Mouse (Mus musculus) adrenal gland, adult (tissue): ENCODE data around the gene Large1.

Experiments used
- DNase-seq, 2 experiments: peaks; one replicate each; pipeline ENCODE4 v3.0.0; 2022 to 2023; ENCODE audit warnings: low spot score in 1 of 2; ENCODE audit not compliant: inconsistent age in 2 of 2

The Large1 gene

DNA sequence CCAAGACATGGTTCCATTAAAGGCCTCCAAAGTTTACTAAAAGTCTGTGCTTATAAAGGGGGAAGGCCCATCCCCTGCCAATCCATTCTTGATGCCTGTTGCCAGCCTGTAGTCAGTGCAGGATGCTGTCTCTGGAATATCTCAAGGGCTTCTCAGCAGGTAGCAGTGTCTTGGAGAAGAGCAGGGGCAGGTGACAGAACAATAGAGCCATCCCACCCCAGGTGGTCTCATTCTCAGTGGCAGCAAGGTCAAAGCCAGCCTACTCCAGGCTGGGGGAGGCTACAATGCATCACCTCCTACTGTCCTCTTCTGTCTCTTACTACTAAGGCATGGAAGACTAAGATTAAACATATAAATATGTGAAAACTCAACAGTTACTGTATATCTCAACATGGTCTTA lies 323.6 kb downstream of the Large1 start:
- DNase-seq, result no peak

GRCm38 (mm10) chr8:73018241-73018640 lies 335.1 kb downstream of the Large1 start:
- no peak for DNase-seq

DNA sequence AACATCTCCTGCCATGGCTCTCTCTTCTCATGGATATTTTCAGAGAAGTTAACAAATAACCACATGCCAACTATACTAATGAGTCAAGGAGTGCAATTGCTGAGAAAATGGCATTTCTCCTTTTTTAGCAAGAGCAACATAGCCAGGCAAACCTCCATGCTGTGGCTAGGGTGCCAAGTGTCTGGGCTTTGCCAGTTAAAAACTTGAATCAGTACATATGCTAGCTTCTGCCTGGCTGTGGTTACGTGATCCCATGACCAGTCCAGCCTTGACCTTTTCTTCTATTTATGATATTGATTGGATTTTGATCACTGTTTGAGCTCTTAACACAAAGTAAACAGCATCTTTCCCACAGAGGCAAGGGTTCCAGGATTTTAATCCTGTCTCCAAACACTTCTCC lies 335.7 kb downstream of the Large1 start:
- DNase-seq, result peak in 1 of 2 experiments; percentile 54

DNA sequence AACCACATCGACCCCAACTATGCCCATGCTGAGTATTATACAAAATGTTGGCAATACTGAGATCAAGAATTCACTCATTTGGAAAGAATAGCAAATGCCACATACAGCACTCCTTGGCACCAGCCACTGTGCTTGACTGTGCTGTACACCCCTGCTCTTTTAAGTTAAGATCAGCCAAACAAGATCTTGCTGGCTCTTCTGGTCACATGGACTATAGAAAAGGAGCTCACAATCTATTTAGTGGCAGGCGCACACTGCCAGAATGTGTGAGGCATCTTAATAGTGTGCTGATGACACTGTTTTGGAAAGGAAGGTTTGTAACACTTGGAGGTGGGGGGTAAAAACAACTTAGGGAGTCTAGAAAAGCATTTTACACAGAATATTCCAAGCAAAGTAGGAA lies 337.0 kb downstream of the Large1 start:
- DNase-seq, result no peak

GRCm38 (mm10) chr8:73007489-73007888 lies 345.9 kb downstream of the Large1 start:
- DNase-seq, result peak; percentile 9 to 77

- DNase-seq, result peak in 1 of 2 experiments; percentile 58
Measured at GRCm38 (mm10) chr8:73003858-73004257, 349.5 kb downstream of the Large1 start.

GRCm38 (mm10) chr8:72993831-72994230 lies 359.5 kb downstream of the Large1 start:
- DNase-seq, result peak in 1 of 2 experiments; percentile 33

- DNase-seq, result no peak
Measured at GRCm38 (mm10) chr8:72990425-72990824, 362.9 kb downstream of the Large1 start.

DNA sequence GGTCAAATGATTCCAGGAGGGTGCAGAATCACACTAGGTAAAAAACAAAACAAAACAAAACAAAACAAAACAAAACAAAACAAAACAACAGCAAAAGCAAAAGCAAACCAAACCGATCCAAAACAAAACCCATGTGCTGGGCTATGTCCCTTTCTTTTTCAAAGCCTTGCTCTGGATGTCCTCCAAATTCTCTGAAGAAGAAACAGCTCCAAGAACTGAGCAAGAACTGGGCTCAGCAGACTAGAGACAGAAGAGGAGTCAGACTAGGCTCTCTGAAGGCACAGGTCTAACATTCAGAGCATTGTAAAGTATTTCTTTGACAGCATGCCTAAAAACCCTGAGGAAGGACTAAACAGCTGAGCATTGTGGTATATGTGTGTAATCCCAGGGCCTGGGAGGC lies 370.5 kb downstream of the Large1 start:
- no peak for DNase-seq

- DNase-seq, result no peak
Measured at GRCm38 (mm10) chr8:72955074-72955473, 398.3 kb downstream of the Large1 start.

GRCm38 (mm10) chr8:72941393-72941792 lies 411.9 kb downstream of the Large1 start:
- peak in 1 of 2 experiments; percentile 10 for DNase-seq

DNA sequence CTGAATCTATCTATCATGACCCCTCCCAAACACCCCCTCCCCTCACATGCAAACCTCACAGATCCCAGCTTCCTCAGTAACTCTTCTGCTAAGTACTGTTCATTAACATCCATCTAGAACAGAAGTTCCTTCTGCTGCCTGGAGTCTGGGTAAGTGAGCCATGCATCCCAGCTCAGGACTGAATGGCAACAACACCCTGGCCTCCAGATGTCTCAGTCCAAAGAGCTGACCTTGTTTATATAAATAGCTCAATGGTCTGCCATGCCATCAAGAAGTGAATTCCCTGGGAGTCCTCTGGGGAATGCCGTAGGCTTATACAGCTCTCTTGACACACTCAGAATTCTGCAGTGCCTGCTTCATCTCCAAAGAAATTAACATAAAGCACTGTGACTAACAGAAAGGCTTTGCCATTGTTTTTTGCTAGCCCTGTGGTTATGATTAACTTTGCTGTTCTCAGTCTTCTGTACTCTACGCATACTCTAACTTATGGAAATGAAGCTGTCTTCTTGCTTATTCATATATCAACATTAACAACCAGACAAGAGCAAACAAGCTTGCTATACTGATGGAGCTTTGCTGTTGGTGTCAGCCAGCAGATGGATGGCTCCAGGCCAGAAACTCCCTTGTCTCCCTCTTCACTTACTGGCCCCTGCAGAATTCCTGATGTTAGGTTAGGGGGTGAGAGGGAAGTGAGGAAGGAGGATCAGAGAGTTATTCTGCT lies 434.0 kb downstream of the Large1 start:
- DNase-seq, result peak in 1 of 2 experiments; percentile 26

DNA sequence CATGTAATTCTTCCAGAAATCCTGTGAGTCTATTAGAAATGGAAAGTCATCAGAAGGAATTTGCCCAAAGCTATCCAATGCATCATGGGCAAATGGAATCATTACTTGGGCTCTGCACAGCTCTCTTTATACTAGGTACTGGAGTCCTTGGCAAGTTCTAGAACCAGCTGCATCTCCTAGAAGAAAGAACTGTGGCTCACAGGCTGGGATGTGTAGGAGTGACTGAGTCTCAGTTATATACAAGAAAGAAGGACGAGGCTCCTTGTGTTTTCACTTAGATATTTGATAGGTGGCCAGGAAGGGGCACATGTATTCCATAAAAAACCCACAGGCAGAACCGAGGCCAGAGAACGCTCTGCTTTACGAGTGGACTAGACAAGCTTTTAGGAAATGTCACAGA lies 447.8 kb downstream of the Large1 start:
- DNase-seq, result no peak

GRCm38 (mm10) chr8:72901591-72901990 lies 451.7 kb downstream of the Large1 start:
- no peak for DNase-seq

DNA sequence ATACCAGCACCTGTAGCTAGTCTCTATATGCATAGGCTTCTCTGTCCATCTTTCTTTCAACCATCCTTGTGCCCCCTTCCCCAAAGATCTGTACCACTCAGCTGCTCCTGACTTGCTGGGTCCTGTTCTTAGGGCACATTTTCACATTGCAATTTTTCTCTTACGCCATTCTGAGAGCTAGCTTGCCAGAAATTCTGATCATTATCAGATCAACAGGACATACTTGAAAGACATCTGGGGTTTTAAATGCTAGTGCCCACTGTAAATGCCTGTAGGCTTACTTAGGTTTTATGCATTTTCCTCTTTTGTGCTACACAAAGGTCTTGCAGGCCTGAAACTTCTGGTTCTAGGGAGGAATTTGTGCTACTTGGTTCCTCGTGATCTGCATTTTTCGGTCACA lies 454.0 kb downstream of the Large1 start:
- DNase-seq, result no peak

DNA sequence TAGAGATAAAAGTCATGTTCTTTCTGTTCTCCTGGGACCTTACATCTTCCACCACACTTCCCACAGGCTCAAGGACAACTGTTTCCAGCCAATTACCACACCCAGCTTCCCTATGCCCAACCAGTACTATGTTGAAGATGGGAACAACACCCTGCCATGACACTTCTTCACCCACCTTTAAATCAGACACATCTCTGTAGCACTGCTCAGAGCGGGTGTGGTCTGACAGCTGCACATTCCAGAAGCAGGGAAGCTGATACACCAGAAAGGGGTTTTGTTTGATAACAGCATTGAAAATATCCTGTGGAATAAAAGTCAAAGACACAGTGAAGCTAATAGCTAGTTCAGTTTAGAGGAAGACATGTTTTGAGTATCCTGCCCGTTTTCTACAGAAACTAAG lies 470.3 kb downstream of the Large1 start:
- no peak for DNase-seq

- DNase-seq, result no peak
Measured at GRCm38 (mm10) chr8:72873411-72873810, 479.9 kb downstream of the Large1 start.

DNA sequence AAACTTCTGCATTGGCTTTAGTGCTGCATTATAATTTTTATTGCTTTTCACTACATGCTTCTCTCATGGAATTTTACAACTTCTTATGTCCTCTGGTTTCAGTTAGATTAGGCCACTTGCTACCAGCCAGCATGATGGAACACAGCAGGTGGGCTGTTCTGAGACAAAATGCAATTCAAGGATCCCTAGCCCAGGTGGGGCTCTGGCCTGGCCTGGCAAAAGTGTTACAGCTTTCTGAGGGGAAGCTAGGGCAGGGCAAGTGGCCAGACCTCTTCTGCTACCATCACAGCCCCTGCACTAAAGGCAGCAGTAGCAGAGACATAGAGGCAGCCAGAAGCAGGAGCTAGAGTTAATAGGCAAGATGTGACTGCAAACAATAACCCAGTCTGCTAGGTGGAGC lies 506.5 kb downstream of the Large1 start:
- no peak for DNase-seq

- DNase-seq, result no peak
Measured at GRCm38 (mm10) chr8:72835863-72836262, 517.5 kb downstream of the Large1 start.

DNA sequence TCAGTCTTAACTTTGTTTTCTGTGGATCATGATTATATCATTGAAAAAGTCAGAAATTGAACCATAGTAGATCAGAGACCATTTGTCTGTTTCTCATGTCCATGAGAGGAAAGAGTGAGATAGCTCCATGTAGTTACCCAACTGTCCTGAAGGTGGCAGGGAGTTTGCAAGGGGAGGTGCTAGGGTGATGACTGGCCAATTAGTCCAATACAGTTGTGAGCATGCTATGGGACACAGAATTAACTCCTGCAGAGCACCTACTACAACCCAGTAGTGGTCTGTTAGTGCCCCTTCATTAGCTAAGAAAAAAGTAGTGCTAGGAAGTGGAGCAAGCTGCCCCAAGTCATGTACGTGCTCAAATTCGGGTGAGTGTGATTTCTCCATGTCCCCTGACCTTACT lies 520.2 kb downstream of the Large1 start:
- DNase-seq, result no peak

DNA sequence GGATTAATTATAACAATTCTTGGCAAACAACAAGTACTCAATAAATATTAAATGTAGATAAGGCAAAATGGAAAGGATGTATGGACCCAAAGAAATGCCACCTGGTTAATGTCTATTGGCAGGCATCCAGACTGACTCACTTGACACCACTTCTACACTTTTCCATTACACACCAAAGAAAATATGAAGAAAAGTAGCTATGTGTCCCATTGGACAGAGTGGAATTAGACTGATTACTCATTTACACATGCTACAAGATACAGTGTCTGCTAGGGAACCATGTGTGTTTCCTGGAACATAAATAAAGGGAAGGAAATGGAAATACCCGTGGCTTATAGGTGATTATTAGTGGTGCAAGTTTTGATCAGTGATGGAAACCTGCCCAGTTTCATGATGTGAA lies 521.0 kb downstream of the Large1 start:
- DNase-seq, result no peak

GRCm38 (mm10) chr8:72817655-72818349 lies 535.5 kb downstream of the Large1 start:
- DNase-seq, result no peak

DNA sequence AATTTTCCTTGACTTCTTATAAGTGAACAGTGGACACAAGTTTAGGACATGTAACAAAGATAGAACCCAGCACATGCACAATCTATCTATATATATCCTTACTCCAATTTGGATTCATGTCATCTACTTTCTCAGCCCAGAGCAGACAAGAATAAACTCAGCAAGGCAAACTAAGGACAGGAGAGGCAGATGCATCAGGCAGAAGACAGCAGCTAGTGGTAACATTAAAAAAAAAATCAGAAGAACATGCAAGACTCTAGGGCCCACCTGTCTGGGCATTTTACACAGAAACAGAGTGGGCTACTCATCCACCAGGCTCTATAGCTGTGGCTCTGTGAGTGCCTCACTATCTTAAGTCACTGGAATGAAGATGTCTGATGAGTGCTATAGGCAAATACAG lies 536.7 kb downstream of the Large1 start:
- no peak for DNase-seq
